Mouse (Mus musculus): ENCODE results near the gene Tiam1. TPM values are rescaled to one million over a fixed set of nuclear protein-coding genes. Genes with fewer than 3 reads are reported as not detected.
A peak's percentile ranks its signal among the peaks of the same experiment; 100 is the strongest.

Tiam1 gene
- polyA plus RNA-seq, 1 experiment from 2014 or later: 18.8 TPM

- Histone ChIP-seq H3K4me1 (replicated peaks; ENCODE audit: control insufficient read depth, insufficient read depth) (no peaks in the 10 kb centered on the region), H3K27me3 (ENCODE audit: control insufficient read depth, insufficient read depth, low read length) (no peaks in the 10 kb centered on the region), H3K4me3 (ENCODE audit: low read depth, low read length) (no peak overlapping the region), H3K9me3 (ENCODE audit: control insufficient read depth, low read length) (no peaks in the 10 kb centered on the region), H3K4me2 (replicated peaks; ENCODE audit: low read depth) (no peak overlapping the region; the same call in 1 of the 2 replicates), H3K36me3 (ENCODE audit: control insufficient read depth, insufficient read depth, low read length) (0 out of 2 replicates have a peak, but pooled peaks cover 2% of the 10 kb centered on the region), H3K27ac (replicated peaks) (no peak overlapping the region), H3K9ac (ENCODE audit: low read length) (no peak overlapping the region)
- TF ChIP-seq CTCF (IDR thresholded peaks at IDR 0.05; ENCODE audit: low read depth): no peak
- TF ChIP-seq EP300 (optimal IDR thresholded peaks at IDR 0.05): no peak
- DNase-seq (ENCODE audit: low spot score): no peak
- ATAC-seq (ENCODE audit: low FRiP score, low TSS enrichment): no peak
- 79% methylated on average over 33 of the region's 33 CpGs for WGBS
These were observed 245.8 kb downstream of the Tiam1 start for GRCm38 (mm10) chr16:89897547-89898298.

GRCm38 (mm10) chr16:89896885-89897546, 246.6 kb downstream of the Tiam1 start:
- no peak overlapping the region for H3K9ac ChIP-seq (ENCODE audit: low read length)
- no peaks in the 10 kb centered on the region for H3K4me1 ChIP-seq (replicated peaks; ENCODE audit: control insufficient read depth, insufficient read depth)
- H3K4me3 ChIP-seq (ENCODE audit: low read depth, low read length): no peak overlapping the region
- ATAC-seq (ENCODE audit: low FRiP score, low TSS enrichment) (no peak), DNase-seq (ENCODE audit: low spot score) (no peak)
- no peak overlapping the region for H3K4me2 ChIP-seq (replicated peaks; ENCODE audit: low read depth)
- TF ChIP-seq CTCF (IDR thresholded peaks at IDR 0.05; ENCODE audit: low read depth) (no peak), EP300 (optimal IDR thresholded peaks at IDR 0.05) (no peak)
- WGBS: 74% methylated on average over 19 of the region's 20 CpGs
- H3K27me3 ChIP-seq (ENCODE audit: control insufficient read depth, insufficient read depth, low read length): no peaks in the 10 kb centered on the region
- 0 out of 2 replicates have a peak, but pooled peaks cover 2% of the 10 kb centered on the region for H3K36me3 ChIP-seq (ENCODE audit: control insufficient read depth, insufficient read depth, low read length)
- H3K9me3 ChIP-seq (ENCODE audit: control insufficient read depth, low read length): no peaks in the 10 kb centered on the region
- no peak overlapping the region for H3K27ac ChIP-seq (replicated peaks)

GRCm38 (mm10) chr16:89896392-89896791, 247.2 kb downstream of the Tiam1 start:
- DNase-seq (ENCODE audit: low spot score): peak; percentile 26
- Histone ChIP-seq H3K27me3 (ENCODE audit: control insufficient read depth, insufficient read depth, low read length) (no peaks in the 10 kb centered on the region), H3K9me3 (ENCODE audit: control insufficient read depth, low read length) (no peaks in the 10 kb centered on the region), H3K9ac (ENCODE audit: low read length) (no peak overlapping the region), H3K36me3 (ENCODE audit: control insufficient read depth, insufficient read depth, low read length) (0 out of 2 replicates have a peak, but pooled peaks cover 2% of the 10 kb centered on the region), H3K27ac (replicated peaks) (no peak overlapping the region), H3K4me2 (replicated peaks; ENCODE audit: low read depth) (no peak overlapping the region), H3K4me1 (replicated peaks; ENCODE audit: control insufficient read depth, insufficient read depth) (no peaks in the 10 kb centered on the region), H3K4me3 (ENCODE audit: low read depth, low read length) (no peak overlapping the region)
- TF ChIP-seq CTCF (IDR thresholded peaks at IDR 0.05; ENCODE audit: low read depth) (peak; percentile 65), EP300 (optimal IDR thresholded peaks at IDR 0.05) (no peak)
- 70% methylated on average over 9 of the region's 9 CpGs for WGBS
- ATAC-seq (ENCODE audit: low FRiP score, low TSS enrichment): no peak

- no peak overlapping the region for H3K27ac ChIP-seq (replicated peaks)
- WGBS: 70% methylated on average over 7 of the region's 7 CpGs
- H3K36me3 ChIP-seq (ENCODE audit: control insufficient read depth, insufficient read depth, low read length): 0 out of 2 replicates have a peak, but pooled peaks cover 2% of the 10 kb centered on the region
- TF ChIP-seq CTCF (IDR thresholded peaks at IDR 0.05; ENCODE audit: low read depth): no peak
- TF ChIP-seq EP300 (optimal IDR thresholded peaks at IDR 0.05): no peak
- no peak for ATAC-seq (ENCODE audit: low FRiP score, low TSS enrichment)
- no peak overlapping the region for H3K4me2 ChIP-seq (replicated peaks; ENCODE audit: low read depth)
- H3K9me3 ChIP-seq (ENCODE audit: control insufficient read depth, low read length): no peaks in the 10 kb centered on the region
- no peak overlapping the region for H3K4me3 ChIP-seq (ENCODE audit: low read depth, low read length)
- H3K4me1 ChIP-seq (replicated peaks; ENCODE audit: control insufficient read depth, insufficient read depth): no peaks in the 10 kb centered on the region
- H3K9ac ChIP-seq (ENCODE audit: low read length): no peak overlapping the region
- no peak for DNase-seq (ENCODE audit: low spot score)
- H3K27me3 ChIP-seq (ENCODE audit: control insufficient read depth, insufficient read depth, low read length): no peaks in the 10 kb centered on the region
These were observed 248.3 kb downstream of the Tiam1 start for GRCm38 (mm10) chr16:89895283-89895682.

- H3K27ac ChIP-seq (replicated peaks): no peak overlapping the region
- H3K9ac ChIP-seq (ENCODE audit: low read length): no peak overlapping the region
- no peak overlapping the region for H3K4me3 ChIP-seq (ENCODE audit: low read depth, low read length)
- no peaks in the 10 kb centered on the region for H3K9me3 ChIP-seq (ENCODE audit: control insufficient read depth, low read length)
- DNase-seq (ENCODE audit: low spot score) (no peak), ATAC-seq (ENCODE audit: low FRiP score, low TSS enrichment) (no peak)
- WGBS: 42% methylated on average over 8 of the region's 8 CpGs
- 0 out of 2 replicates have a peak, but pooled peaks cover 2% of the 10 kb centered on the region for H3K36me3 ChIP-seq (ENCODE audit: control insufficient read depth, insufficient read depth, low read length)
- no peaks in the 10 kb centered on the region for H3K27me3 ChIP-seq (ENCODE audit: control insufficient read depth, insufficient read depth, low read length)
- H3K4me2 ChIP-seq (replicated peaks; ENCODE audit: low read depth): no peak overlapping the region
- no peak for TF ChIP-seq EP300 (optimal IDR thresholded peaks at IDR 0.05)
- no peak for TF ChIP-seq CTCF (IDR thresholded peaks at IDR 0.05; ENCODE audit: low read depth)
- no peaks in the 10 kb centered on the region for H3K4me1 ChIP-seq (replicated peaks; ENCODE audit: control insufficient read depth, insufficient read depth)
These were observed 248.8 kb downstream of the Tiam1 start for GRCm38 (mm10) chr16:89894816-89895215.

All from stomach, postnatal 0 days (tissue).